Mouse (Mus musculus): ENCODE measurements at regions not wholly inside any gene's neighbourhood (a gene's known extent, or its start where the extent isn't known, plus 50 kb on each side); places are given as distances from the start of the nearest gene placed in this dataset.

GRCm38 (mm10) chr1:137010240-137010926, 50.1 kb upstream of the Nr5a2 start:
- no peak for DNase-seq (ENCODE audit: low read depth)

Data from gonadal fat pad, adult 2 months (tissue).